Mouse (Mus musculus) forebrain, embryonic 14.5 days (tissue): ENCODE results near the gene Ube4b. TPM values are rescaled to one million over a fixed set of nuclear protein-coding genes. Genes with fewer than 3 reads are reported as not detected.
A peak's percentile ranks its signal among the peaks of the same experiment; 100 is the strongest.
"Not testable (repeated sequence)": the region's sequence is repeated elsewhere in the genome, so short reads cannot be mapped to it uniquely, and the experiment has no call there.

ENCODE experiments used
- ATAC-seq: fragments of 200-750 bp; cut with Nextera tagmentation; 2 replicates; pipeline ENCODE4 v1.8.0; 2017; ENCODE audit warnings: mild to moderate bottlenecking, moderate library complexity
- DNase-seq: peaks from one replicate; pipeline ENCODE4 v3.0.0-alpha.2; 2015; ENCODE audit warnings: low spot score
- H3K27ac ChIP-seq: fragments of 300-500 bp; sonication (generic); 2 replicates; pipeline ENCODE4 v1.5.1; 2014; ENCODE audit warnings: low read depth, mild to moderate bottlenecking, control low read depth, low read length, moderate library complexity
- H3K27me3 ChIP-seq: fragments of 300-500 bp; sonication (generic); replicated peaks from 2 replicates; pipeline ENCODE4 v1.6.1; 2014; ENCODE audit warnings: low read length, control low read depth, mixed read lengths; ENCODE audit not compliant: control insufficient read depth, insufficient read depth
- H3K36me3 ChIP-seq: fragments of 300-500 bp; sonication (generic); 2 replicates; pipeline ENCODE4 v1.6.1; 2014; ENCODE audit warnings: low read length, control low read depth; ENCODE audit not compliant: control insufficient read depth, insufficient read depth
- H3K4me1 ChIP-seq: fragments of 300-500 bp; sonication (generic); 2 replicates; pipeline ENCODE4 v1.6.1; 2014; ENCODE audit warnings: antibody characterized with exemption, low read length, control low read depth; ENCODE audit not compliant: control insufficient read depth, insufficient read depth
- H3K4me2 ChIP-seq: fragments of 300-500 bp; sonication (generic); 2 replicates; pipeline ENCODE4 v1.6.1; 2014; ENCODE audit warnings: mild to moderate bottlenecking, control low read depth, low read length
- H3K4me3 ChIP-seq: fragments of 300-500 bp; sonication (generic); 2 replicates; pipeline ENCODE4 v1.5.1; 2014; ENCODE audit warnings: low read depth, low read length, control low read depth
- H3K9ac ChIP-seq: fragments of 300-500 bp; sonication (generic); 2 replicates; pipeline ENCODE4 v1.6.1; 2014; ENCODE audit warnings: mild to moderate bottlenecking, low read length, control low read depth, moderate library complexity
- H3K9me3 ChIP-seq: fragments of 300-500 bp; sonication (generic); replicated peaks from 2 replicates; pipeline ENCODE4 v1.6.1; 2016; ENCODE audit warnings: low read length, control low read depth, mixed read lengths; ENCODE audit not compliant: control insufficient read depth
- WGBS: fragments of 180-500 bp; shearing (Covaris S2); extraction: QIAGEN DNeasy Blood & Tissue Kit; methylation state at CpG from one replicate; pipeline ENCODE4 v1.1.7; 2014; 5-methylcytosine and 5-hydroxymethylcytosine counted together
- polyA plus RNA-seq: library from polyadenylated mRNA; unstranded; fragments of >200 nt; fragmentation: Nextera tagmentation; extraction: Ambion mirVana; gene quantifications from 2 replicates; pipeline ENCODE4 v1.2.1, GENCODE M21; 2014

The Ube4b gene
- polyA plus RNA-seq, 1 experiment from 2014 or later = 34.3 TPM

- Histone ChIP-seq H3K4me2 (no peak overlapping the region), H3K4me3 (no peak overlapping the region), H3K36me3 (no peaks in the 10 kb centered on the region), H3K4me1 (no peaks in the 10 kb centered on the region), H3K27me3 (no peaks in the 10 kb centered on the region), H3K9me3 (no peaks in the 10 kb centered on the region), H3K27ac (no peak overlapping the region), H3K9ac (no peak overlapping the region)
- ATAC-seq (no peak), DNase-seq (no peak)
- WGBS = 62% methylated on average over 5 of the region's 5 CpGs
Measured at GRCm38 (mm10) chr4:149458526-149458925, 32.0 kb upstream of the Ube4b start.

GRCm38 (mm10) chr4:149457831-149458430, 31.4 kb upstream of the Ube4b start:
- no peaks in the 10 kb centered on the region for H3K4me1 ChIP-seq
- no peaks in the 10 kb centered on the region for H3K9me3 ChIP-seq
- no peak overlapping the region for H3K27ac ChIP-seq
- no peaks in the 10 kb centered on the region for H3K36me3 ChIP-seq
- no peaks in the 10 kb centered on the region for H3K27me3 ChIP-seq
- DNase-seq (no peak), ATAC-seq (no peak)
- WGBS = 77% methylated on average over 6 of the region's 6 CpGs
- H3K9ac ChIP-seq = no peak overlapping the region
- no peak overlapping the region for H3K4me2 ChIP-seq
- no peak overlapping the region for H3K4me3 ChIP-seq

GRCm38 (mm10) chr4:149457163-149457562, 30.6 kb upstream of the Ube4b start:
- H3K27me3 ChIP-seq, H3K4me1 ChIP-seq, DNase-seq, H3K4me3 ChIP-seq, H3K9me3 ChIP-seq, H3K9ac ChIP-seq, H3K27ac ChIP-seq, H3K36me3 ChIP-seq, ATAC-seq, H3K4me2 ChIP-seq: not testable (repeated sequence)
- WGBS = 92% methylated on average over 27 of the region's 27 CpGs

- whole genome bisulfite sequencing = 56% methylated on average over 8 of the region's 8 CpGs
- Histone ChIP-seq H3K9me3 (no peaks in the 10 kb centered on the region), H3K9ac (no peak within 1 kb of the TSS), H3K4me3 (no peak within 1 kb of the TSS), H3K27ac (no peak within 1 kb of the TSS), H3K4me1 (no peaks in the 10 kb centered on the region), H3K4me2 (no peak within 1 kb of the TSS), H3K36me3 (no peaks in the 10 kb centered on the region), H3K27me3 (no peaks in the 10 kb centered on the region)
- ATAC-seq (no peak), DNase-seq (no peak)
Measured at GRCm38 (mm10) chr4:149454879-149455278, 28.3 kb upstream of the Ube4b start, which contains the start of gene Rbp7. TSS of gene Rbp7 (minus strand) at chr4:149454978.

- WGBS = 84% methylated on average over 17 of the region's 17 CpGs
- H3K4me2 ChIP-seq = no peak overlapping the region
Measured at GRCm38 (mm10) chr4:149454263-149454662, 27.7 kb upstream of the Ube4b start.

GRCm38 (mm10) chr4:149453656-149454055, 27.1 kb upstream of the Ube4b start:
- DNase-seq (no peak), ATAC-seq (no peak)
- Histone ChIP-seq H3K9me3 (no peaks in the 10 kb centered on the region), H3K27me3 (no peaks in the 10 kb centered on the region), H3K9ac (no peak overlapping the region), H3K36me3 (no peaks in the 10 kb centered on the region), H3K4me3 (no peak overlapping the region), H3K4me1 (no peaks in the 10 kb centered on the region), H3K27ac (no peak overlapping the region), H3K4me2 (no peak overlapping the region)
- 84% methylated on average over 4 of the region's 4 CpGs for WGBS

More at GRCm38 (mm10) chr4:149454263-149454662, 27.7 kb upstream of the Ube4b start:
- no peaks in the 10 kb centered on the region for H3K4me1 ChIP-seq
- no peaks in the 10 kb centered on the region for H3K9me3 ChIP-seq
- no peak overlapping the region for H3K9ac ChIP-seq
- H3K36me3 ChIP-seq = no peaks in the 10 kb centered on the region
- no peaks in the 10 kb centered on the region for H3K27me3 ChIP-seq
- no peak overlapping the region for H3K27ac ChIP-seq
- ATAC-seq = no peak
- no peak overlapping the region for H3K4me3 ChIP-seq
- no peak for DNase-seq

GRCm38 (mm10) chr4:149450636-149451035, 24.1 kb upstream of the Ube4b start:
- Histone ChIP-seq H3K4me3 (no peak overlapping the region), H3K4me1 (peaks cover 6% of the 10 kb centered on the region), H3K27ac (no peak overlapping the region), H3K9me3 (no peaks in the 10 kb centered on the region), H3K4me2 (no peak overlapping the region), H3K9ac (no peak overlapping the region), H3K27me3 (no peaks in the 10 kb centered on the region), H3K36me3 (no peaks in the 10 kb centered on the region)
- ATAC-seq = no peak
- WGBS = 84% methylated on average over 3 of the region's 3 CpGs
- DNase-seq = no peak

- H3K9ac ChIP-seq = 0 out of 2 replicates have a peak overlapping the region, but pooled peaks have one; percentile 78
Measured at GRCm38 (mm10) chr4:149446309-149446708, 19.8 kb upstream of the Ube4b start.

GRCm38 (mm10) chr4:149445868-149446267, 19.3 kb upstream of the Ube4b start:
- DNase-seq (peak; percentile 88), ATAC-seq (peak; percentile 63)
- no peaks in the 10 kb centered on the region for H3K27me3 ChIP-seq
- WGBS = under 1% methylated on average over 11 of the region's 11 CpGs
- peak overlapping the region; percentile 32; the same call in 1 of the 2 replicates for H3K4me3 ChIP-seq
- no peaks in the 10 kb centered on the region for H3K9me3 ChIP-seq
- peak overlapping the region; percentile 78 for H3K9ac ChIP-seq
- H3K4me2 ChIP-seq = peak overlapping the region; percentile 63
- peak overlapping the region; percentile 95 for H3K27ac ChIP-seq
- H3K4me1 ChIP-seq = peaks cover 13% of the 10 kb centered on the region
- no peaks in the 10 kb centered on the region for H3K36me3 ChIP-seq

More at GRCm38 (mm10) chr4:149446309-149446708, 19.8 kb upstream of the Ube4b start:
- 32% methylated on average over 1 of the region's 1 CpGs for WGBS
- H3K27me3 ChIP-seq = no peaks in the 10 kb centered on the region
- peaks cover 13% of the 10 kb centered on the region for H3K4me1 ChIP-seq
- no peaks in the 10 kb centered on the region for H3K36me3 ChIP-seq
- no peak overlapping the region for H3K4me3 ChIP-seq
- no peaks in the 10 kb centered on the region for H3K9me3 ChIP-seq
- H3K27ac ChIP-seq = peak overlapping the region; percentile 95
- peak overlapping the region; percentile 63 for H3K4me2 ChIP-seq
- DNase-seq = no peak
- ATAC-seq = no peak
